Mouse (Mus musculus): Measurements from ENCODE around the gene Gbf1. TPM values are rescaled to one million over a fixed set of nuclear protein-coding genes. Genes with fewer than 3 reads are reported as not detected.

The Gbf1 gene
- polyA plus RNA-seq, 1 experiment, result 142 TPM

DNA sequence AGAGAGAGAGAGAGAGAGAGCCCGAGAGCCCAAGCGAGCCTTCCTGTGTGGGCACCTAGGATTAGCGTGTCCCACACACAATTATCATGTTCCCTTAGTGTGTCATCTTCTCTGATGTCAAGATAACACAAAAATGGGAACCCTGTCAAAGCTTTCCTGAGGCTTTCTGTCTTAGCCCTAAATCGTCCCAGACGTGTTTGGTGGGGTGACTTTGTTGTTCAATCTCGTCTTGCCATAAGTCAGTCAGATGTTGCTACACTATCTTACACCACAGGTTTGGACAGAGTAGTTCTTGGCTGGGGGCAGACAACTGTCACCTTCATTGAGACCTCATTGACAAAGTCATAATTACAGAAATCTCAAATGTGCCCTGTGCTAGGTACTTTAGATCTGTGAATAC, 19.7 kb upstream of the Gbf1 start:
- Histone ChIP-seq H3K27me3 (ENCODE audit: control insufficient read depth, insufficient read depth, low read length) (no peaks in the 10 kb centered on the region; the same call in none of the 2 replicates), H3K4me1 (ENCODE audit: control insufficient read depth, insufficient read depth, low read length) (peaks cover 22% of the 10 kb centered on the region), H3K27ac (ENCODE audit: control insufficient read depth, insufficient read depth, low read depth, low read length) (no peak overlapping the region), H3K36me3 (ENCODE audit: control insufficient read depth, insufficient read depth, low read length) (no peaks in the 10 kb centered on the region), H3K4me3 (ENCODE audit: control insufficient read depth, low read depth, low read length) (no peak overlapping the region)
- TF ChIP-seq POLR2A (IDR thresholded peaks at IDR 0.05; ENCODE audit: control insufficient read depth, low read depth, low read length), result no peak
- no peak for TF ChIP-seq CTCF (IDR thresholded peaks at IDR 0.05; ENCODE audit: control insufficient read depth, insufficient read depth, insufficient replicate concordance, low read depth, low read length)

DNA sequence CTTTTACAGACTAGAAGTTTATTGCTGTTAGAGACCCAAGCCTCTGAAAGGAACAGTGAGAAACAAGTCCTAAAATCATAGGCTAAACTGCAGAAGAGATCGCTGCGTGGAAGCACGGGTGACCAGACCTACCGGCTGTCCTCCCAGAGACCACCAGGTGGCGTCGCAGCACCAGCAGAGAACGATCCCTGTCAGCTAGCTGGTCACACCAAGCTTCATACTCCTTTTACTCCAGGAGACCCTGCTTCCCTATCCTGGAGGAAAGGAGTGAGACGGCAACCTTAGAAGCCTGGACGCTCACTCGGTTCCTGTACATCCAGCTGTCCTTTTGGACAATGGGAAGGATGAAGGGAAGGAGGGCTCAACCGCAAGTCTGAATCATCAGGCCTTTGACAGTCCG, 17.0 kb upstream of the Gbf1 start:
- TF ChIP-seq CTCF (IDR thresholded peaks at IDR 0.05; ENCODE audit: control insufficient read depth, insufficient read depth, insufficient replicate concordance, low read depth, low read length) (peak; percentile 96), POLR2A (IDR thresholded peaks at IDR 0.05; ENCODE audit: control insufficient read depth, low read depth, low read length) (no peak)
- no peak overlapping the region for H3K27ac ChIP-seq (ENCODE audit: control insufficient read depth, insufficient read depth, low read depth, low read length)
- peak overlapping the region; percentile 45 for H3K4me3 ChIP-seq (ENCODE audit: control insufficient read depth, low read depth, low read length)
- peaks cover 22% of the 10 kb centered on the region for H3K4me1 ChIP-seq (ENCODE audit: control insufficient read depth, insufficient read depth, low read length)
- no peaks in the 10 kb centered on the region; the same call in none of the 2 replicates for H3K27me3 ChIP-seq (ENCODE audit: control insufficient read depth, insufficient read depth, low read length)
- H3K36me3 ChIP-seq (ENCODE audit: control insufficient read depth, insufficient read depth, low read length), result no peaks in the 10 kb centered on the region

GRCm38 (mm10) chr19:46135789-46136638, 16.3 kb upstream of the Gbf1 start:
- Histone ChIP-seq H3K36me3 (ENCODE audit: control insufficient read depth, insufficient read depth, low read length) (no peaks in the 10 kb centered on the region), H3K4me3 (ENCODE audit: control insufficient read depth, low read depth, low read length) (peak overlapping the region; percentile 45), H3K27me3 (ENCODE audit: control insufficient read depth, insufficient read depth, low read length) (no peaks in the 10 kb centered on the region; the same call in none of the 2 replicates), H3K27ac (ENCODE audit: control insufficient read depth, insufficient read depth, low read depth, low read length) (no peak overlapping the region), H3K4me1 (ENCODE audit: control insufficient read depth, insufficient read depth, low read length) (peaks cover 25% of the 10 kb centered on the region)
- no peak for TF ChIP-seq CTCF (IDR thresholded peaks at IDR 0.05; ENCODE audit: control insufficient read depth, insufficient read depth, insufficient replicate concordance, low read depth, low read length)
- no peak for TF ChIP-seq POLR2A (IDR thresholded peaks at IDR 0.05; ENCODE audit: control insufficient read depth, low read depth, low read length)

DNA sequence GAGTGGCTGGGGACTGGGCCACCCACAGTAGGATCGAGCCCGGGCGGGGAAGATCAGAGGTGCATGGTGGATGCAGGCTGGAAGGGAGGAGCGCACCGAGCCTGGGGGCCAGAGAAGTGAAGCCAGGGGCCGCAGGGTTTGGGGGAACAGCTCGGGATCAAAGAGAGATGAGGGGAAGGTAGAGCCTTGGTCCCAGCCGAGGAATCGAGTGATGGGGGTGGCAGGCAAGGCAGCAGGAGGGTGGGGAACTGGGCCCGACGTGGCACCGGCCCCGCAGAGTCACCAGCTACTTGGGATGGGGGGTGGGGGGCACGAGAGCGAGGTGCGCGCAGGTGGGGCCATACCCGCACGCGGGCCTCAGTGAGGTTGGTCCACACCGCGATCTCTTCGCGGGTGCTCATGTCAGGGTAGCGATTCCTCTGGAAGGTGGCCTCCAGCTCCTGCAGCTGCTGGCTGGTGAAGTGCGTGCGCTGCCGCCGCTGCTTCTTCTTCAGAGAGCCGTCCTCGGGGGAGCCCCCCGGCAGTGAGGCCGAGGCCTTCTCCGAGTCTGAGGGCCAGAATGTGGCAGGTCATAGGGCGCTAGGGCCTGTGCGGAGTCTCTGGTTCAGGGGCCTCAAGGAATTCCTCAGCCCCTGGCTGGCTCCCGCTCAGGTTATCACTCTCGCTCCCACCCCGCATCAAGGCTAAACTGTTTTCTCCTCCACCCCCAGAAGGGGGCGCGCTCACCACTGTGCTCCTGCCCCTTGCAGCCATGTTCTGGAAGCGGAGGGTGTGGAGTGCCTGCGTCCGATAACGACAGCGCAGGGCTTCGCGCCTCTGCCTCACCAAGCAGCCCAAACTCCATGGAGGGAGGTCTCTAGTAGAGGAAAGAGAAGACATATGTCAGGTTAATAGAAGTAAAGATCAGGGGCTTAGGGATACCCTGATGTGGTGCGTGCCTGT, 15.4 kb upstream of the Gbf1 start:
- peak; percentile 83 for TF ChIP-seq CTCF (IDR thresholded peaks at IDR 0.05; ENCODE audit: control insufficient read depth, insufficient read depth, insufficient replicate concordance, low read depth, low read length)
- TF ChIP-seq POLR2A (IDR thresholded peaks at IDR 0.05; ENCODE audit: control insufficient read depth, low read depth, low read length), result no peak
- Histone ChIP-seq H3K4me3 (ENCODE audit: control insufficient read depth, low read depth, low read length) (peak overlapping the region; percentile 45), H3K27ac (ENCODE audit: control insufficient read depth, insufficient read depth, low read depth, low read length) (no peak overlapping the region), H3K4me1 (ENCODE audit: control insufficient read depth, insufficient read depth, low read length) (peaks cover 19% of the 10 kb centered on the region), H3K27me3 (ENCODE audit: control insufficient read depth, insufficient read depth, low read length) (no peaks in the 10 kb centered on the region; the same call in none of the 2 replicates), H3K36me3 (ENCODE audit: control insufficient read depth, insufficient read depth, low read length) (no peaks in the 10 kb centered on the region)

DNA sequence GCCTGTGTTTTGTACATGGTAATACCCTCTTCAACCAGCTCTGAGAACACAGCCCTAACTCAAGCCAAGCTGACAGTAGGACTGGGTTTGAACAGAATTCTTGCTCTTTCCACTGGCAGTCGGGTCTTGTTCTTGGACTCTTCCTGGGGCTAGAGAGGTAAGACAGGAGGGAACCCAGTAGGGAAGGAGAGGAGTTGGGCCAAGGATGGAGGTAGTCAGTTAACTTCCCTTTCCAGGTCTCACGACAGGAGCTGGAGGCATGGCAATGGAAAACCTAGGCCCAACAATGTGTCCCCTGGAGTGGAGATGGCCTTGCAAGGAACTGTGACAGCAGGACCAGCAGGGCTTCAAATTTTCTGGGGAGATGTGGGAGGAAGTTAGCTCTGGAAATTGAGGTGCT, 12.0 kb upstream of the Gbf1 start:
- TF ChIP-seq POLR2A (IDR thresholded peaks at IDR 0.05; ENCODE audit: control insufficient read depth, low read depth, low read length) (no peak), CTCF (IDR thresholded peaks at IDR 0.05; ENCODE audit: control insufficient read depth, insufficient read depth, insufficient replicate concordance, low read depth, low read length) (no peak)
- Histone ChIP-seq H3K4me3 (ENCODE audit: control insufficient read depth, low read depth, low read length) (no peak overlapping the region), H3K27ac (ENCODE audit: control insufficient read depth, insufficient read depth, low read depth, low read length) (no peak overlapping the region), H3K4me1 (ENCODE audit: control insufficient read depth, insufficient read depth, low read length) (peaks cover 19% of the 10 kb centered on the region), H3K36me3 (ENCODE audit: control insufficient read depth, insufficient read depth, low read length) (no peaks in the 10 kb centered on the region), H3K27me3 (ENCODE audit: control insufficient read depth, insufficient read depth, low read length) (no peaks in the 10 kb centered on the region; the same call in 1 of the 2 replicates)

- H3K36me3 ChIP-seq (ENCODE audit: control insufficient read depth, insufficient read depth, low read length), result no peaks in the 10 kb centered on the region
- no peaks in the 10 kb centered on the region for H3K27me3 ChIP-seq (ENCODE audit: control insufficient read depth, insufficient read depth, low read length)
- H3K4me3 ChIP-seq (ENCODE audit: control insufficient read depth, low read depth, low read length), result no peak overlapping the region
- H3K27ac ChIP-seq (ENCODE audit: control insufficient read depth, insufficient read depth, low read depth, low read length), result no peak overlapping the region
- TF ChIP-seq POLR2A (IDR thresholded peaks at IDR 0.05; ENCODE audit: control insufficient read depth, low read depth, low read length) (no peak), CTCF (IDR thresholded peaks at IDR 0.05; ENCODE audit: control insufficient read depth, insufficient read depth, insufficient replicate concordance, low read depth, low read length) (no peak)
- H3K4me1 ChIP-seq (ENCODE audit: control insufficient read depth, insufficient read depth, low read length), result peaks cover 13% of the 10 kb centered on the region
Measured at GRCm38 (mm10) chr19:46141091-46141490, 11.2 kb upstream of the Gbf1 start.

All from testis, adult 2 months (tissue).